Mouse (Mus musculus) megakaryocyte, embryonic 14.5 days (primary cell): Measurements from ENCODE around the gene Arhgap28.

Source experiments
- FLI1 ChIP-seq: IDR thresholded peaks from 2 replicates; pipeline ENCODE4 v1.6.1; 2012; ENCODE audit warnings: low read length, inconsistent platforms, mixed read lengths
- GATA1 ChIP-seq: IDR thresholded peaks from 3 replicates; pipeline ENCODE4 v1.6.1; 2012; ENCODE audit warnings: mixed read lengths, low read length, inconsistent platforms, borderline replicate concordance

GRCm38 (mm10) chr17:67907532-67908054 is 96.3 kb downstream of the Arhgap28 start:
- TF ChIP-seq GATA1 (no peak), FLI1 (no peak)
